Mouse (Mus musculus) CH12F3 (cell line): ENCODE measurements around the gene Plekha4.
"Not testable (repeated sequence)": the region's sequence is repeated elsewhere in the genome, so short reads cannot be mapped to it uniquely, and the experiment has no call there.

Experiments used
- in situ Hi-C: fragments of 300-500 bp; cut with MboI; formaldehyde crosslinking; loops from 2 replicates; pipeline ENCODE4 v1.14.3; 2020; ENCODE audit warnings: low sequenced_read_pairs

The Plekha4 gene

GRCm38 (mm10) chr7:45525809-45526473 lies at the start of gene Plekha4, which contains the start of gene Ppp1r15a:
Gene Plekha4, plus strand, starts transcription at chr7:45526330.
Gene Ppp1r15a, minus strand, starts transcription at chr7:45526268.
- in situ Hi-C loops = no loop called here

DNA sequence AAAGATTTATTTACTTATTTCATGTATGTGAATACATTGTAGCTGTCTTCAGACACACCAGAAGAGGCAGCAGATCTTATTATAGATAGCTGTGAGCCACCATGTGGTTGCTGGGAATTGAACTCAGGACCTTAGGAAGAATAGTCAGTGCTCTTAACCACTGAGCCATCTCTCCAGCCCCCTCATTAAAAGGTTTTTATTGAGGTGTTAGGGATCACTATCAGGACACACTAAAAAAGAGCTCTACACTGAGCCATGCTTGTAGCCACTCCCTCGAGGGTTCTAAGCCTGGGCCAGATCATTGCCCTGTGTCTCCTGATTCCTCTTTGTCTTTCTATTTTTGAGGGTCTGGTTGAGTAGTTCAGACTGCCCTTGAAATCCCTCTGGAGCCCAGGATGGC lies 49.7 kb upstream of the Plekha4 start:
- in situ Hi-C loops = no loop called here

GRCm38 (mm10) chr7:45477003-45477402 lies 49.1 kb upstream of the Plekha4 start:
- in situ Hi-C loops = no loop called here

GRCm38 (mm10) chr7:45478774-45479173 lies 47.4 kb upstream of the Plekha4 start:
- in situ Hi-C loops = no loop called here

DNA sequence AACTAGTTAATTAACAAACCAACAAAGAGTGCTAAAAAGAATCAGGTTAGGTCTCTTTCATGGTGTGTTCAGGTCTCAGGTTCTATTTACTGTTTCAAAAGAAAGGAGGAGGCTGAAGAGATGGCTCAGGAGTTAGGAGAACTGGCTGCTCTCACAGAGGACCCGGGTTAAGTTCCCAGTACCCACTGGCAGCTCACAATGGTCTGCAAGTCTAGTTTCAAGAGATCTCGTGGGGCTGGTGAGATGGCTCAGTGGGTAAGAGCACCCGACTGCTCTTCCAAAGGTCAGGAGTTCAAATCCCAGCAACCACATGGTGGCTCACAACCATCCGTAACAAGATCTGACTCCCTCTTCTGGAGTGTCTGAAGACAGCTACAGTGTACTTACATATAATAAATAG lies 45.8 kb upstream of the Plekha4 start:
- in situ Hi-C loops = not testable (repeated sequence)

- in situ Hi-C loops = no loop called here
These were observed 44.7 kb upstream of the Plekha4 start, which contains the start of gene Tulp2 for GRCm38 (mm10) chr7:45481374-45481927. Gene Tulp2, plus strand, starts transcription at chr7:45481877.

- in situ Hi-C loops = no loop called here
These were observed 44.0 kb upstream of the Plekha4 start for GRCm38 (mm10) chr7:45482166-45482565.

- in situ Hi-C loops = not testable (repeated sequence)
These were observed 41.1 kb upstream of the Plekha4 start for GRCm38 (mm10) chr7:45484985-45485384.

DNA sequence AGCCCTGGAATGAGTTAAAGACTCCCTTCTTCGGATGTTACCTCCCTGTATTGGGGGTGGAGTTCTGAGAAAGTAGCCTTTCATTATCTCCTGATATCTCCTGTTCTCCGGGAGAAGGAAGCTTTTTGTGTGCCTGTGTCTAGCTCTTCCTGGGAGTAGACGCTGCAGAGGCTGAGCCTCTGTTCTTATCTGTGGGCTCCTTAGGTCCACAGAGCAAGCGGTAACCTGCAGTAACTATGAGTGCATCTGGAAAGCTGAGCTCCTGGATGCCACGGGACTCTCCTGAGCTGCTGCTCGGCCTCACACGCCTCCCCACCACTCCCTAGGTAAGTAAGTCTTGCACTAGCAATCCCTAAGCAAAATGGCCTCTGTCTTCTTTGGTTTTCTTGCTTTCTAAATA lies 40.0 kb upstream of the Plekha4 start:
- in situ Hi-C loops = no loop called here

DNA sequence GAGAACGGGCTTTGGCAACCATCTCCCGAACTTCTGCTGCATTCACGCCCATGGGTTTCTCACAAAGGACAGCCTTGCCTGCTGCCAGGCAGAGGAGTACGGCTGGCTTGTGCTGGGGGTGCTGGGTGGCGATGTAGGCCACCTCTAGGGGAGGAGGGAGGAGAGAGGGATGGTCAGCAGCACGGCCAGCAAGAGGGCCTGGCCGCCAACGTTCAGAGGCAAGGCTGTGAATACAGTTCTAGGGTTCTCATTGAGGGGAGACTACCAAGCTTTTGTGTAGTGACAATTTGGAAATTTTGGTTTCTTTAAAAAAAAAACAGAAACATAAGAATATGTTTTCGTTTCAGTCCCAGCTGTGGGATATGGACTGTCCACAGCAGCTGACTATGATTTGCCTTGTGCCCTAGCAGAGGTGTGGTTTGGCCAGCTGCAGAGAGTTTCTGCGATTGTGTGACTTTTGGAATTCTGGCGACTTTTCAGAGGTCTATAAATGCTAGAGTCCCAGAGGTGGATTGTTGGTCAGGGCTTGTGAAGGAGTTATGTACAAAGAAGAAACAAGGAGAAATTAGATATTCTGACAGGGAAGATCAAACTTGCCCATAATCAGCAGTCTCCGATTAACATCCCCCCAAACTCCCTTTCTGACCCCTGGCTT lies 39.2 kb upstream of the Plekha4 start, which contains the start of gene Gm45808:
Gene Gm45808, minus strand, starts transcription at position 51 of the 655 bp plus-strand sequence.
- in situ Hi-C loops = no loop called here

- in situ Hi-C loops = no loop called here
These were observed 38.3 kb upstream of the Plekha4 start for GRCm38 (mm10) chr7:45487861-45488292.

- in situ Hi-C loops = no loop called here
These were observed 37.6 kb upstream of the Plekha4 start, which contains the start of gene Dhdh for GRCm38 (mm10) chr7:45488293-45489204. Gene Dhdh, minus strand, starts transcription at chr7:45488805.

- in situ Hi-C loops = no loop called here
These were observed 36.6 kb upstream of the Plekha4 start for GRCm38 (mm10) chr7:45489578-45489977.

DNA sequence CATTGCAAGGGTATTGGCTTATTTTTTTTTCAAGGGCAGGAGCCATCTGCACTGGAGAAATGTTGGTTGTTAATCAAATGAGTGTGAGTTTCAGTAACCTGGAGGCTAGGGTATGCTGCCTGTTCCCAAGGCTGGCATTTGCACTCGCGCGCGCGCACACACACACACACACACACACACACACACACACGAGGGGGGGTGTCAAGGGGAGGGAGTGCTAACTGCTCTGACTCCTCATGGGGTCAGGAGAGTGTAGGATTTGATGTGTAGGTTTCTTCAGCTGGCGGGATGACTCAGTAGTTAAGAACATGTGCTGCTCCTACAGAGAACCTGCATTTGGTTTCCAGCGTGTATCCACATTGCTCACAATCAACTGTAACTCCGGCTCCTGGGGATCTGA lies 35.3 kb upstream of the Plekha4 start:
- in situ Hi-C loops = no loop called here

GRCm38 (mm10) chr7:45491264-45491663 lies 34.9 kb upstream of the Plekha4 start:
- in situ Hi-C loops = no loop called here

- in situ Hi-C loops = no loop called here
These were observed 33.8 kb upstream of the Plekha4 start for GRCm38 (mm10) chr7:45492225-45492844.

DNA sequence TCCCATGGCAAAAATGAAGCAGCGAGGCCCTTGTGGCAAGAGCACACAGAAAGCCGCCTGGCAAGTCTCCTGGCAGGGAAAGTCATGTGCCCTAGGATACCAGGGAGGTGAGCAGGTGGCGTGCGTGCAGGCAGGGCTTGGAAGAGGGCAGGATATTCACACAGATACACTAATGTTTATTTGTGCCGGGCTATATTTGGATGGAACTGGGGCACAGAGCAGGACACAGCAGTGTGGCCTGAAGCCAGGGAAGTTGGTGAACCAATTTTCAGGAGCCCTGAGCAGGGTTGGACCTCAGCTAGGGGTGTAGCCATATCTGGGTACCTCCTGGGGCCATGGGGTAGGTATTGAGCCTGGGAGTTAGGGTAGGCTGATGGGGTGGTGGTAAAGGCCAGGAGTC lies 33.2 kb upstream of the Plekha4 start:
- in situ Hi-C loops = no loop called here

GRCm38 (mm10) chr7:45494548-45494947 lies 31.6 kb upstream of the Plekha4 start:
- in situ Hi-C loops = no loop called here

- in situ Hi-C loops = no loop called here
These were observed 27.7 kb upstream of the Plekha4 start for GRCm38 (mm10) chr7:45498427-45498826.

DNA sequence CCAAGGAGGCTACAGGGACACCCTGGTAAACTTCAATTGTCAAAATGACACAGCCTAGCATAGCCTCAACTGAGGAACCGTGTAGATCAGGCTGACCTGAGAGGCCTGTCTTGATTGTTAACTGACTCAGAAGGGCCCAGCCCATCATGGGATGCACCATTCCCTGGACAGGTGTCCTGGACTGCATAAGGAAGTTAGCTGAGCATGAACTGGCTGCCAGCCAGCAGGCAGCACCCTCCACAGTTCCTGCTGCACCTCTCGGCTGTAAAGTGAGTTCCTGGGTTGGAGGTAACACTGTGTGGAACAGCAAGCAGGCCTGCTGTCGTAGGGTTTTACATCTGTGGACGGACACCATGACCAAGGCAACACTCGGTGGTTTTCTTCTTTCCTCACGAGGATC lies 18.5 kb upstream of the Plekha4 start:
- in situ Hi-C loops = no loop called here
